Comparison of ENCODE assay signal across 27 mouse cellular contexts in genomic region chr11:100924386-100924919, GRCm38 (mm10). TPM values are rescaled to one million over a fixed set of nuclear protein-coding genes. Genes with fewer than 3 reads are reported as not detected.
DNase-seq lines count a peak whose midpoint lies in the region; ATAC-seq and TF ChIP-seq lines count a peak whose summit lies in the region.
"Had no signal": no experiment of that assay in that cellular context is flagged by ENCODE, and none has a peak within 500 bp of the region (broad histone marks: within the 10 kb centered on the region; RNA-seq: fewer than 3 reads in every experiment).

No protein-coding gene starts in this region.

- no peak for ATAC-seq in liver, postnatal 0 days
- ATAC-seq in intestine, embryonic 15.5 days = peak; percentile 82
- 0 out of 2 replicates have a peak, but pooled peaks have one; percentile 32 for ATAC-seq in liver, embryonic 13.5 days (ENCODE audit: low read depth)
- no peak for ATAC-seq in stomach, postnatal 0 days (ENCODE audit: low FRiP score, low TSS enrichment)
- ATAC-seq: activated CD4-positive, CD25-positive, alpha-beta regulatory T cell, adult 4 months; CD4-positive, CD25-positive, alpha-beta regulatory T cell, adult 4 months; forebrain, embryonic 14.5 days; hindbrain, postnatal 0 days; midbrain, embryonic 13.5 days had no signal

- H3K27ac ChIP-seq in liver, adult 2 months (replicated peaks; ENCODE audit: insufficient read depth, low read depth, low read length) = no peak overlapping the region
- no peak overlapping the region for H3K27ac ChIP-seq in liver, postnatal 0 days (ENCODE audit: low read depth)
- H3K27ac ChIP-seq in intestine, embryonic 15.5 days = no peak overlapping the region
- no peak overlapping the region for H3K27ac ChIP-seq in liver, embryonic 13.5 days
- no peak overlapping the region for H3K27ac ChIP-seq in stomach, postnatal 0 days (replicated peaks)
- H3K27ac ChIP-seq: hindbrain, embryonic 12.5 days; hindbrain, postnatal 0 days; limb, embryonic 12.5 days; midbrain, embryonic 13.5 days; neural tube, embryonic 15.5 days had no signal

- no peaks in the 10 kb centered on the region for H3K9me3 ChIP-seq in liver, postnatal 0 days (ENCODE audit: low read length)
- H3K9me3 ChIP-seq in intestine, embryonic 15.5 days = no peaks in the 10 kb centered on the region
- H3K9me3 ChIP-seq in liver, embryonic 13.5 days (replicated peaks) = no peaks in the 10 kb centered on the region
- H3K9me3 ChIP-seq in stomach, postnatal 0 days (ENCODE audit: control insufficient read depth, low read length) = no peaks in the 10 kb centered on the region
- H3K9me3 ChIP-seq: hindbrain, embryonic 12.5 days; limb, embryonic 12.5 days; midbrain, embryonic 13.5 days; neural tube, embryonic 15.5 days had no signal

- peaks cover 33% of the 10 kb centered on the region for H3K4me1 ChIP-seq in liver, adult 2 months (ENCODE audit: control insufficient read depth, insufficient read depth, low read length)
- H3K4me1 ChIP-seq in liver, postnatal 0 days (ENCODE audit: insufficient read depth) = peaks cover 20% of the 10 kb centered on the region
- no peaks in the 10 kb centered on the region for H3K4me1 ChIP-seq in intestine, embryonic 15.5 days (replicated peaks)
- peaks cover 70% of the 10 kb centered on the region for H3K4me1 ChIP-seq in liver, embryonic 13.5 days (replicated peaks)
- H3K4me1 ChIP-seq in stomach, postnatal 0 days (replicated peaks; ENCODE audit: control insufficient read depth, insufficient read depth) = no peaks in the 10 kb centered on the region
- H3K4me1 ChIP-seq: hindbrain, embryonic 12.5 days; limb, embryonic 12.5 days; midbrain, embryonic 13.5 days had no signal

- H3K27me3 ChIP-seq in liver, adult 2 months (ENCODE audit: control insufficient read depth, insufficient read depth, low read length) = no peaks in the 10 kb centered on the region
- H3K27me3 ChIP-seq in liver, postnatal 0 days (ENCODE audit: insufficient read depth, low read length) = no peaks in the 10 kb centered on the region
- H3K27me3 ChIP-seq in intestine, embryonic 15.5 days (replicated peaks) = no peaks in the 10 kb centered on the region
- no peaks in the 10 kb centered on the region for H3K27me3 ChIP-seq in liver, embryonic 13.5 days
- H3K27me3 ChIP-seq in stomach, postnatal 0 days (ENCODE audit: control insufficient read depth, insufficient read depth, low read length) = no peaks in the 10 kb centered on the region
- H3K27me3 ChIP-seq: hindbrain, embryonic 12.5 days; limb, embryonic 12.5 days; midbrain, embryonic 13.5 days; neural tube, embryonic 15.5 days had no signal

- H3K36me3 ChIP-seq in liver, adult 2 months (ENCODE audit: control insufficient read depth, insufficient read depth, low read length) = no peaks in the 10 kb centered on the region
- H3K36me3 ChIP-seq in liver, postnatal 0 days (replicated peaks; ENCODE audit: insufficient read depth, low read length) = peaks cover 10% of the 10 kb centered on the region; the same call in 1 of the 2 replicates
- no peaks in the 10 kb centered on the region for H3K36me3 ChIP-seq in intestine, embryonic 15.5 days
- peaks cover 9% of the 10 kb centered on the region; the same call in 1 of the 2 replicates for H3K36me3 ChIP-seq in liver, embryonic 13.5 days
- no peaks in the 10 kb centered on the region; the same call in 1 of the 2 replicates for H3K36me3 ChIP-seq in stomach, postnatal 0 days (ENCODE audit: control insufficient read depth, insufficient read depth, low read length)
- H3K36me3 ChIP-seq: hindbrain, embryonic 12.5 days; limb, embryonic 12.5 days; midbrain, embryonic 13.5 days; neural tube, embryonic 15.5 days had no signal

- no peak overlapping the region for H3K4me3 ChIP-seq in liver, adult 2 months (ENCODE audit: insufficient read depth, low read depth, low read length)
- H3K4me3 ChIP-seq in liver, postnatal 0 days (ENCODE audit: low read depth, low read length) = no peak overlapping the region
- no peak overlapping the region for H3K4me3 ChIP-seq in intestine, embryonic 15.5 days (replicated peaks)
- H3K4me3 ChIP-seq in liver, embryonic 13.5 days (replicated peaks) = no peak overlapping the region
- no peak overlapping the region for H3K4me3 ChIP-seq in stomach, postnatal 0 days (ENCODE audit: low read depth, low read length)
- H3K4me3 ChIP-seq: hindbrain, embryonic 12.5 days; limb, embryonic 12.5 days; midbrain, embryonic 13.5 days; neural tube, embryonic 15.5 days had no signal

- no peak for TF ChIP-seq CTCF in liver, adult 2 months (IDR thresholded peaks at IDR 0.05; ENCODE audit: low read depth, low read length)
- no peak for TF ChIP-seq CTCF in liver, postnatal 0 days (IDR thresholded peaks at IDR 0.05; ENCODE audit: low read depth)
- TF ChIP-seq CTCF in stomach, postnatal 0 days (IDR thresholded peaks at IDR 0.05; ENCODE audit: low read depth) = no peak

- 100% methylated on average over 1 of the region's 1 CpGs for WGBS in liver, adult 2 months
- WGBS in liver, postnatal 0 days (ENCODE audit: insufficient replicate concordance) = 68% methylated on average over 1 of the region's 1 CpGs
- WGBS in intestine, embryonic 15.5 days = 95% methylated on average over 1 of the region's 1 CpGs
- 66% methylated on average over 1 of the region's 1 CpGs for WGBS in liver, embryonic 13.5 days (ENCODE audit: insufficient replicate concordance)
- WGBS in stomach, postnatal 0 days = 95% methylated on average over 1 of the region's 1 CpGs

- H3K4me2 ChIP-seq in liver, postnatal 0 days (ENCODE audit: low read depth, low read length) = no peak overlapping the region
- no peak overlapping the region for H3K4me2 ChIP-seq in intestine, embryonic 15.5 days (replicated peaks)
- H3K4me2 ChIP-seq in liver, embryonic 13.5 days = no peak overlapping the region
- no peak overlapping the region for H3K4me2 ChIP-seq in stomach, postnatal 0 days (replicated peaks; ENCODE audit: low read depth)
- H3K4me2 ChIP-seq: heart, embryonic 11.5 days; hindbrain, embryonic 12.5 days; limb, embryonic 12.5 days; midbrain, embryonic 13.5 days; neural tube, embryonic 15.5 days had no signal

- H3K79me2 ChIP-seq in liver, adult 2 months (ENCODE audit: control insufficient read depth, insufficient read depth, low read length) = peaks cover 47% of the 10 kb centered on the region

- TF ChIP-seq EP300 in liver, postnatal 0 days (IDR thresholded peaks at IDR 0.05; ENCODE audit: low read depth) = no peak
- TF ChIP-seq EP300 in stomach, postnatal 0 days (optimal IDR thresholded peaks at IDR 0.05) = no peak

- H3K9ac ChIP-seq in liver, adult 2 months (ENCODE audit: low read depth, low read length) = no peak overlapping the region
- no peak overlapping the region for H3K9ac ChIP-seq in liver, postnatal 0 days (replicated peaks)
- H3K9ac ChIP-seq in intestine, embryonic 15.5 days = no peak overlapping the region
- H3K9ac ChIP-seq in liver, embryonic 13.5 days = no peak overlapping the region
- H3K9ac ChIP-seq in stomach, postnatal 0 days (ENCODE audit: low read length) = peak overlapping the region; percentile 8; the same call in 1 of the 2 replicates
- H3K9ac ChIP-seq: hindbrain, embryonic 12.5 days; limb, embryonic 12.5 days; midbrain, embryonic 13.5 days; neural tube, embryonic 15.5 days had no signal

- no peak for TF ChIP-seq POLR2A in liver, adult 2 months (IDR thresholded peaks at IDR 0.05; ENCODE audit: extremely low read depth, insufficient read depth, low read length)

- peak; percentile 51 for DNase-seq in liver, adult 2 months (ENCODE audit: extremely low read depth, low read depth, low spot score)
- DNase-seq in liver, postnatal 0 days = no peak
- DNase-seq in liver, embryonic 13.5 days = no peak
- no peak for DNase-seq in stomach, postnatal 0 days (ENCODE audit: low spot score)
- no peak for DNase-seq in cerebellum, adult 9-10 months
- DNase-seq in spleen, postnatal 14 days (ENCODE audit: low spot score in 2 of 2) = no peak
- DNase-seq: adrenal gland, adult 8-10 months; cerebellum, adult 8-10 months; cerebellum, postnatal 36 days; heart, postnatal 36 days; kidney, adult 11 months; kidney, postnatal 14 days; layer of hippocampus, adult 9-11 months; lung, postnatal 36 days; right cerebral cortex, postnatal 25 days; spleen, adult 18-20 months had no signal

RNA-seq across cellular contexts. Expression of gene Stat3, which starts 14.9 kb away (rescaled TPM):
- total RNA-seq in liver, adult 2 months (2014; rRNA removed) = 58.5 and 76.4 TPM in 2 replicates
- polyA plus RNA-seq in liver, adult 2 months (2012; rRNA removed) = 48.7 and 60.4 TPM in 2 replicates
- polyA plus RNA-seq in liver, postnatal 0 days (2015; fragmentation: Nextera tagmentation; extraction: Ambion mirVana) = 44.9 and 53.7 TPM in 2 replicates
- polyA plus RNA-seq in intestine, embryonic 15.5 days (2015; fragmentation: Nextera tagmentation; extraction: Ambion mirVana) = 45.8 and 48.9 TPM in 2 replicates
- polyA plus RNA-seq in liver, embryonic 13.5 days (2015; fragmentation: Nextera tagmentation; extraction: Ambion mirVana) = 28.5 and 32.8 TPM in 2 replicates
- polyA plus RNA-seq in stomach, postnatal 0 days (2015; fragmentation: Nextera tagmentation; extraction: Ambion mirVana) = 47.7 and 55.1 TPM in 2 replicates

RNA-seq across cellular contexts. Expression of gene Cavin1, which starts 46.2 kb away (rescaled TPM):
- total RNA-seq in liver, adult 2 months (2014; rRNA removed) = 3.8 and 4.1 TPM in 2 replicates
- 3.9 and 4.0 TPM in 2 replicates for polyA plus RNA-seq in liver, adult 2 months (2012; rRNA removed)
- polyA plus RNA-seq in liver, postnatal 0 days (2015; fragmentation: Nextera tagmentation; extraction: Ambion mirVana) = 27.5 and 28.5 TPM in 2 replicates
- 223 and 237 TPM in 2 replicates for polyA plus RNA-seq in intestine, embryonic 15.5 days (2015; fragmentation: Nextera tagmentation; extraction: Ambion mirVana)
- polyA plus RNA-seq in liver, embryonic 13.5 days (2015; fragmentation: Nextera tagmentation; extraction: Ambion mirVana) = 25.5 and 26.6 TPM in 2 replicates
- polyA plus RNA-seq in stomach, postnatal 0 days (2015; fragmentation: Nextera tagmentation; extraction: Ambion mirVana) = 313 and 331 TPM in 2 replicates
- total RNA-seq: monocyte, adult 5-6 weeks had no signal

Comparison
In these comparisons a context has a peak if more than half of its experiments do, and no peak if none do; other contexts are left out.
1. ATAC-seq: peak in intestine, embryonic 15.5 days (single experiment) and liver, embryonic 13.5 days (single experiment); none in liver, postnatal 0 days (single experiment) and stomach, postnatal 0 days (single experiment).